8 mouse cellular contexts compared by ENCODE assay signal in genomic region chr12:23009662-23010061, GRCm38 (mm10).
A peak's percentile ranks its signal among the peaks of the same experiment; 100 is the strongest.
DNase-seq lines count a peak whose midpoint lies in the region; ATAC-seq lines count a peak whose summit lies in the region.
"Not testable (repeated sequence)": the region's sequence is repeated elsewhere in the genome, so short reads cannot be mapped to it uniquely, and the experiment has no call there.

No protein-coding gene starts in this region.

- 4% methylated on average over 21 of the region's 48 CpGs for WGBS in forebrain, embryonic 10.5 days
- WGBS in heart, embryonic 13.5 days, result under 1% methylated on average over 28 of the region's 48 CpGs
- 0% methylated on average over 16 of the region's 48 CpGs for WGBS in hindbrain, embryonic 16.5 days
- under 1% methylated on average over 18 of the region's 48 CpGs for WGBS in liver, embryonic 15.5 days (ENCODE audit: insufficient replicate concordance)
- WGBS in midbrain, embryonic 15.5 days, result 3% methylated on average over 24 of the region's 48 CpGs
- WGBS in stomach, embryonic 15.5 days, result 0% methylated on average over 23 of the region's 48 CpGs

- peaks cover 11% of the 10 kb centered on the region; the same call in 1 of the 2 replicates for H3K9me3 ChIP-seq in forebrain, embryonic 10.5 days
- H3K9me3 ChIP-seq in heart, embryonic 13.5 days; hindbrain, embryonic 16.5 days (ENCODE audit: control insufficient read depth, low read length); liver, embryonic 15.5 days (replicated peaks); midbrain, embryonic 15.5 days; stomach, embryonic 15.5 days: not testable (repeated sequence)

- not testable (repeated sequence) for H3K27me3 ChIP-seq in forebrain, embryonic 10.5 days (ENCODE audit: poor library complexity, severe bottlenecking); heart, embryonic 13.5 days (replicated peaks); hindbrain, embryonic 16.5 days (replicated peaks; ENCODE audit: control insufficient read depth, insufficient read depth, low read length); liver, embryonic 15.5 days; midbrain, embryonic 15.5 days (replicated peaks); stomach, embryonic 15.5 days (replicated peaks)

- H3K4me2 ChIP-seq in heart, embryonic 13.5 days, result peak overlapping the region; percentile 59
- H3K4me2 ChIP-seq in hindbrain, embryonic 16.5 days (ENCODE audit: low read length), result peak overlapping the region; percentile 37
- H3K4me2 ChIP-seq in liver, embryonic 15.5 days, result peak overlapping the region; percentile 53
- H3K4me2 ChIP-seq in midbrain, embryonic 15.5 days, result peak overlapping the region; percentile 41
- peak overlapping the region; percentile 46 for H3K4me2 ChIP-seq in stomach, embryonic 15.5 days

- not testable (repeated sequence) for ATAC-seq in heart, embryonic 13.5 days (ENCODE audit: extremely low read depth, insufficient number of reproducible peaks, low FRiP score, low TSS enrichment); hindbrain, embryonic 16.5 days; liver, embryonic 15.5 days (ENCODE audit: insufficient read depth); midbrain, embryonic 15.5 days (replicated peaks); stomach, embryonic 15.5 days (ENCODE audit: insufficient read depth, low FRiP score, low read depth)

- peak overlapping the region; percentile 79 for H3K9ac ChIP-seq in heart, embryonic 13.5 days
- H3K9ac ChIP-seq in hindbrain, embryonic 16.5 days (ENCODE audit: low read depth, low read length), result peak overlapping the region; percentile 55
- H3K9ac ChIP-seq in liver, embryonic 15.5 days; midbrain, embryonic 15.5 days; stomach, embryonic 15.5 days: not testable (repeated sequence)

- H3K27ac ChIP-seq in forebrain, embryonic 10.5 days, result peak overlapping the region; percentile 81
- H3K27ac ChIP-seq in heart, embryonic 13.5 days (replicated peaks); hindbrain, embryonic 16.5 days (ENCODE audit: low read depth, low read length); liver, embryonic 15.5 days (replicated peaks); midbrain, embryonic 15.5 days; stomach, embryonic 15.5 days: not testable (repeated sequence)

- H3K4me3 ChIP-seq in forebrain, embryonic 10.5 days, result peak overlapping the region; percentile 54
- H3K4me3 ChIP-seq in heart, embryonic 13.5 days, result peak overlapping the region; percentile 55
- peak overlapping the region; percentile 42 for H3K4me3 ChIP-seq in hindbrain, embryonic 16.5 days (ENCODE audit: low read length)
- H3K4me3 ChIP-seq in liver, embryonic 15.5 days (replicated peaks), result peak overlapping the region; percentile 35
- peak overlapping the region; percentile 38 for H3K4me3 ChIP-seq in midbrain, embryonic 15.5 days
- peak overlapping the region; percentile 45 for H3K4me3 ChIP-seq in stomach, embryonic 15.5 days (replicated peaks)

- H3K36me3 ChIP-seq in forebrain, embryonic 10.5 days (replicated peaks); heart, embryonic 13.5 days; hindbrain, embryonic 16.5 days (ENCODE audit: control insufficient read depth, insufficient read depth, low read length); liver, embryonic 15.5 days (replicated peaks); midbrain, embryonic 15.5 days (replicated peaks); stomach, embryonic 15.5 days: not testable (repeated sequence)

- DNase-seq in adrenal gland, postnatal 25 days, result peak; percentile 3
- DNase-seq in forebrain, embryonic 10.5 days (ENCODE audit: extremely low spot score, low spot score), result peak; percentile 27
- DNase-seq in kidney, postnatal 4 days, result peak; percentile 15 to 37

- not testable (repeated sequence) for H3K4me1 ChIP-seq in forebrain, embryonic 10.5 days; heart, embryonic 13.5 days; hindbrain, embryonic 16.5 days (ENCODE audit: control insufficient read depth, insufficient read depth, low read depth, low read length); liver, embryonic 15.5 days (replicated peaks); midbrain, embryonic 15.5 days; stomach, embryonic 15.5 days
